Mouse (Mus musculus) heart, embryonic 11.5 days (tissue): ENCODE data around the gene Mknk2. TPM values are rescaled to one million over a fixed set of nuclear protein-coding genes. Genes with fewer than 3 reads are reported as not detected.
A peak's percentile ranks its signal among the peaks of the same experiment; 100 is the strongest.

Source experiments
- ATAC-seq: fragments of 200-750 bp; cut with Nextera tagmentation; replicated peaks from 2 replicates; pipeline ENCODE4 v1.8.0; 2017; ENCODE audit warnings: moderate library complexity; ENCODE audit not compliant: insufficient number of reproducible peaks, low FRiP score, low TSS enrichment
- H3K27ac ChIP-seq: fragments of 300-500 bp; sonication (generic); 2 replicates; pipeline ENCODE4 v1.5.1; 2014; ENCODE audit warnings: mild to moderate bottlenecking, low read depth, low read length
- H3K27me3 ChIP-seq: fragments of 300-500 bp; sonication (generic); 2 replicates; pipeline ENCODE4 v1.6.1; 2014; ENCODE audit warnings: mild to moderate bottlenecking, low read length, mixed read lengths; ENCODE audit not compliant: control insufficient read depth, insufficient read depth
- H3K36me3 ChIP-seq: fragments of 300-500 bp; sonication (generic); 2 replicates; pipeline ENCODE4 v1.6.1; 2014; ENCODE audit warnings: mild to moderate bottlenecking, low read length, moderate library complexity, mixed read lengths; ENCODE audit not compliant: control insufficient read depth, insufficient read depth
- H3K4me1 ChIP-seq: fragments of 300-500 bp; sonication (generic); 2 replicates; pipeline ENCODE4 v1.6.1; 2014; ENCODE audit warnings: low read length; ENCODE audit not compliant: control insufficient read depth, insufficient read depth
- H3K4me2 ChIP-seq: fragments of 300-500 bp; sonication (generic); 2 replicates; pipeline ENCODE4 v1.6.1; 2014; ENCODE audit warnings: mild to moderate bottlenecking, moderate library complexity
- H3K4me3 ChIP-seq: fragments of 300-500 bp; sonication (generic); 2 replicates; pipeline ENCODE4 v1.5.1; 2014; ENCODE audit warnings: low read depth, low read length
- H3K9ac ChIP-seq: fragments of 300-500 bp; sonication (generic); 2 replicates; pipeline ENCODE4 v1.6.1; 2014; ENCODE audit warnings: mild to moderate bottlenecking, low read depth, low read length, moderate library complexity
- H3K9me3 ChIP-seq: fragments of 300-500 bp; sonication (generic); replicated peaks from 2 replicates; pipeline ENCODE4 v1.6.1; 2016; ENCODE audit warnings: low read length; ENCODE audit not compliant: control insufficient read depth
- WGBS: fragments of 180-500 bp; shearing (Covaris S2); extraction: QIAGEN DNeasy Blood & Tissue Kit; methylation state at CpG from one replicate; pipeline ENCODE4 v1.1.7; 2014; ENCODE audit not compliant: insufficient replicate concordance; 5-methylcytosine and 5-hydroxymethylcytosine counted together
- polyA plus RNA-seq: library from polyadenylated mRNA; unstranded; fragments of >200 nt; fragmentation: Nextera tagmentation; extraction: Ambion mirVana; gene quantifications from 2 replicates; pipeline ENCODE4 v1.2.1, GENCODE M21; 2014

Mknk2 gene
- polyA plus RNA-seq, 1 experiment from 2014 or later, result 62.1 TPM

DNA sequence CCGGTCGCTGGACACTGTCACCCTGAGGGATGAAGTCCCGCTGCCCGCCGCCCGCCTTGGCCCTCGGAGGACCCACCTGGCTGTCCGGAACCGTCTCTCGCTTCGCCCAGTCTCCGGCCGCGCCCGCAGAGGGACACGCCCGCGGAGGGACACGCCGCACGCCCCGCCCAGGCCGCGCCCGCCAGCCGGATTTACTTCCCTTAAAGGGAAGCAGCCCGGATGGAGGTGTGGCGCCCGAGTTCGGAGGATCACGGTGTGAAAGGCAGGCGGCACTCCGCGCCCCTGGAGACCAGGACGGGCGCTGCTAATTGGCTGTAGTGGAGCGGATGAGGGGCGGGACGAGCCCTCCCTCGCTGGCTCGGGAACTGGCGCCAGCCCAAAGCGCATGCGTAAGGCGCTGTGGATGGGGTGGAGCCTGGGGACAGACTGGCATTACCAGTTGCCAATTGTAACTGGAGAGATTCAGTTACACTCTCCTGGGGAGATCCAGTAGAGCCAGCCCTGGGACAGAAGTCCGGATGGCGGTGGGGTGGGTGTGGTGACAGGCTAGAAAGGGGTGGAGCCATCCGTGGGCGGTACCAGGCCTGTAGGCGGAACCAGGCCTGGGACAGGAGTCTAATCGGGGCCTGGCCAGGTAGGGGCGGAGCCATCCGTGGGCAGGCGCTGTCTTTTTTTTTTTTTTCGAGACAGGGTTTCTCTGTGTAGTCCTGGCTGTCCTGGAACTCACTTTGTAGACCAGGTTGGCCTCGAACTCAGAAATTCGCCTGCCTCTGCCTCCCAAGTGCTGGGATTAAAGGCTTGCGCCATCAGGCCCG, 24.0 kb upstream of the Mknk2 start, which contains the start of the genes Mob3a and Izumo4:
TSS of gene Mob3a (minus strand) at position 257 of the 815 bp plus-strand sequence.
TSS of gene Izumo4 (plus strand) at position 464 of the 815 bp plus-strand sequence.
- no peaks in the 10 kb centered on the region for H3K27me3 ChIP-seq
- WGBS, result under 1% methylated on average over 59 of the region's 59 CpGs
- peak; percentile 87 for ATAC-seq
- H3K4me3 ChIP-seq, result peak within 1 kb of the TSS; percentile 61
- peak within 1 kb of the TSS; percentile 68 for H3K9ac ChIP-seq
- H3K4me1 ChIP-seq, result peaks cover 39% of the 10 kb centered on the region
- H3K27ac ChIP-seq, result peak within 1 kb of the TSS; percentile 83
- no peaks in the 10 kb centered on the region; the same call in 1 of the 2 replicates for H3K36me3 ChIP-seq
- H3K9me3 ChIP-seq, result no peaks in the 10 kb centered on the region
- H3K4me2 ChIP-seq, result peak within 1 kb of the TSS; percentile 95

DNA sequence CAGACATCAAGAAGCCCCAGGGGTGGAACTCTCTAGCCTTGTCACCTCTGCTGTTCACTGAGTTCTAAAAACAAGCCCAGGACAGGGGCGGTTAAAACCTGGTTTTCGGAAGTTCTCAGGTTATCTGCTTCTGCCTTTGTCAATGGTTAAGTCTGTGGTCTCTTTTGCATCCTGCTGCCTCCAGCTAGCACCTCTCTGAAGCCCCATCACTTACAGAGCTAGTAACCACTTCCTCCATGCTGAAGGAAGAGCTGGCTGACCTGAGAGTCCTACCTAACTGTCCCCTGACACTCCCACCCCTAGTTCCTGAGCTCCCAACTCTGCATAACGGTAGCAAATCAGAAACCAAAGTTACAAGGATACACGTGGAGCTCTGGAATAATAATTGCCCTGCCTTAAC, 22.8 kb upstream of the Mknk2 start:
- Histone ChIP-seq H3K27ac (no peak overlapping the region), H3K9me3 (no peaks in the 10 kb centered on the region), H3K27me3 (no peaks in the 10 kb centered on the region), H3K4me2 (peak overlapping the region; percentile 95), H3K9ac (peak overlapping the region; percentile 65), H3K4me1 (peaks cover 45% of the 10 kb centered on the region), H3K36me3 (no peaks in the 10 kb centered on the region), H3K4me3 (peak overlapping the region; percentile 61)
- 41% methylated on average over 4 of the region's 4 CpGs for WGBS
- ATAC-seq, result no peak

DNA sequence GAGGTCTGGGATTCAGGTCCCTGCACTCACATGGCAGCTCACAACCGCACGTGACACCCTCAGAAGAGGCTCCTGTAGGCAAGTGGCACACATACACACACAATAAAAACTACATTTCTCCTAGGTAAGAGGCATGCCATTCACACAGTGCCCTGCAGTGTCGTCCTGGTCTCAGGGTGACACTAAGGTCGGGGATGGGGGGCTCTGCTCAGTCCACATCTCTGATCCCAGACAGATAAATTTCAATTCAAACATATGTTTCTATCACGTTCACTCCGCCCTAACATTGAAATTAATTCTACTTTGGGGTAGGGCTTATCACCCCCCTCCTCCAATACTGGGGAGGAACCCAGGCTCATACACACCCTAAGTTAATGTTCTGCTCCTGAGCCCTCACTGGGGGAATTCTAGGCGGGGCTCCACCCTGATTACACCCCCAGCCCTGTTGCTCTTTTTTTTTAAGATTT, 22.2 kb upstream of the Mknk2 start:
- H3K9ac ChIP-seq, result peak overlapping the region; percentile 17; the same call in 1 of the 2 replicates
- no peaks in the 10 kb centered on the region for H3K27me3 ChIP-seq
- peaks cover 47% of the 10 kb centered on the region for H3K4me1 ChIP-seq
- H3K4me2 ChIP-seq, result peak overlapping the region; percentile 95
- no peaks in the 10 kb centered on the region for H3K36me3 ChIP-seq
- H3K27ac ChIP-seq, result no peak overlapping the region
- WGBS, result 82% methylated on average over 7 of the region's 7 CpGs
- H3K4me3 ChIP-seq, result 0 out of 2 replicates have a peak overlapping the region, but pooled peaks have one; percentile 61
- no peaks in the 10 kb centered on the region for H3K9me3 ChIP-seq
- ATAC-seq, result no peak

DNA sequence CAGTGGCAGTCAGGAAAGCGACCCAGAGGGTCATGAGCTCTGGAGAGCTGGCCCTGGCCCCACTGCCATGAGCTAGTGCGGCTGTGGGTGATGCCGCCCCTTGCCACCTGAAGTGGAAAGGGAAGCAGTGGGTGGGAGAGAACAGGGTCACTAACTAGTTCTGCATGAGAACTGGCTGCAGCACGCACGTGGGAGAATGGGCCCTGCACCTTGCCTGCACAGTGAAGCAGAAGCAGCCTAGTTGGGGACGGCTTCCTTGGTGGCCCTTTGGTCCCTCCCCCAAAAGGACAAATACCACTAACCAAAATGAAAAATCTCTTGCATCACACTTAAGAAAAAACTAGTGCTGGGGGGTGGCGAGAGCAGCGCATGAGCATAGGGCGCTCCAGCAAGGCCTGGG, 20.7 kb upstream of the Mknk2 start:
- WGBS, result 90% methylated on average over 9 of the region's 9 CpGs
- no peaks in the 10 kb centered on the region for H3K27me3 ChIP-seq
- ATAC-seq, result no peak
- peak overlapping the region; percentile 48 for H3K4me2 ChIP-seq
- H3K36me3 ChIP-seq, result 0 out of 2 replicates have a peak, but pooled peaks cover 5% of the 10 kb centered on the region
- H3K4me1 ChIP-seq, result peaks cover 46% of the 10 kb centered on the region
- peak overlapping the region; percentile 63; the same call in 1 of the 2 replicates for H3K27ac ChIP-seq
- no peak overlapping the region for H3K9ac ChIP-seq
- 0 out of 2 replicates have a peak overlapping the region, but pooled peaks have one; percentile 9 for H3K4me3 ChIP-seq
- H3K9me3 ChIP-seq, result no peaks in the 10 kb centered on the region

DNA sequence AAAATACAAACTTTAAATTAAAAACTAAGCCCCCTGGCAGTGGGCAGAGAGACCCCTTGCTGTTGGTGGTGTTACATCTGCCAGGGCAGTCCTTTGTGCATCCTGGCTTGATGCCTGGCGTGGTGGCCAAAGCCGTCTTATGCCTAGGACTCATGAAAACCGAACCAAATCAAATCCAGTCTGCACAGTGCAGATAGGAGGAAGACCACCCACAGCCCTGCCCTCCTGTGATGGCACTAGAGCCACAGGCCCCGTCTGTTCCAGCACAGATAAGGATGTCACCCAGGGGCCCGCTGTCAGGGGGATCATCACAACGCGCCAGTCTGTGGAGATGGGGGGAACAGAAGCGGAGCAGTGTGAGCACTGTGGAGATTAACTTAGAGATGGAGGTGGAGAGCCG, 19.9 kb upstream of the Mknk2 start:
- Histone ChIP-seq H3K27ac (peak overlapping the region; percentile 63; the same call in 1 of the 2 replicates), H3K9ac (no peak overlapping the region), H3K27me3 (no peaks in the 10 kb centered on the region), H3K4me1 (peaks cover 41% of the 10 kb centered on the region), H3K4me3 (no peak overlapping the region), H3K9me3 (no peaks in the 10 kb centered on the region), H3K4me2 (peak overlapping the region; percentile 48; the same call in 1 of the 2 replicates), H3K36me3 (0 out of 2 replicates have a peak, but pooled peaks cover 5% of the 10 kb centered on the region)
- peak; percentile 24; the same call in 1 of the 2 replicates for ATAC-seq
- WGBS, result 57% methylated on average over 9 of the region's 9 CpGs

DNA sequence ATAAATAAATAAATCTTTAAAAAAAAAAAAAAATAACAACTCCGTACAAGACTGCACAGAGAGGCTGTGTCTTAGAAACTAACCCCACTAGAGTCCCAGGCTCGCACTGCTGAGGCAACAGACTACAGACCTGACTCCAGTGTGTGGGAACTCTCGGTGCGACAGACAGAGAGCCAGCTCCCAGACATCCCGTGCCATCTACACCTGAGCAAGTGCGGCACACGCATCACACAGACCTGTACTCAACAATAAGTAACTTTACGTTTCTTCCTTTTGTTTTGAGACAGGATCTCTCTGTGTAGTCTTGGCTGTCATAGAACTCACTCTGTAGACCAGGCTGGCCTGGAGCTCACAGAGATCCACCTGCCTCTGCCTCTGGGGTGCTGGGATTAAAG, 19.5 kb upstream of the Mknk2 start:
- Histone ChIP-seq H3K4me3 (no peak overlapping the region), H3K27me3 (no peaks in the 10 kb centered on the region), H3K27ac (no peak overlapping the region), H3K9me3 (no peaks in the 10 kb centered on the region), H3K9ac (no peak overlapping the region), H3K4me2 (peak overlapping the region; percentile 16; the same call in 1 of the 2 replicates), H3K36me3 (0 out of 2 replicates have a peak, but pooled peaks cover 5% of the 10 kb centered on the region), H3K4me1 (peaks cover 41% of the 10 kb centered on the region)
- ATAC-seq, result no peak
- WGBS, result 90% methylated on average over 8 of the region's 8 CpGs

DNA sequence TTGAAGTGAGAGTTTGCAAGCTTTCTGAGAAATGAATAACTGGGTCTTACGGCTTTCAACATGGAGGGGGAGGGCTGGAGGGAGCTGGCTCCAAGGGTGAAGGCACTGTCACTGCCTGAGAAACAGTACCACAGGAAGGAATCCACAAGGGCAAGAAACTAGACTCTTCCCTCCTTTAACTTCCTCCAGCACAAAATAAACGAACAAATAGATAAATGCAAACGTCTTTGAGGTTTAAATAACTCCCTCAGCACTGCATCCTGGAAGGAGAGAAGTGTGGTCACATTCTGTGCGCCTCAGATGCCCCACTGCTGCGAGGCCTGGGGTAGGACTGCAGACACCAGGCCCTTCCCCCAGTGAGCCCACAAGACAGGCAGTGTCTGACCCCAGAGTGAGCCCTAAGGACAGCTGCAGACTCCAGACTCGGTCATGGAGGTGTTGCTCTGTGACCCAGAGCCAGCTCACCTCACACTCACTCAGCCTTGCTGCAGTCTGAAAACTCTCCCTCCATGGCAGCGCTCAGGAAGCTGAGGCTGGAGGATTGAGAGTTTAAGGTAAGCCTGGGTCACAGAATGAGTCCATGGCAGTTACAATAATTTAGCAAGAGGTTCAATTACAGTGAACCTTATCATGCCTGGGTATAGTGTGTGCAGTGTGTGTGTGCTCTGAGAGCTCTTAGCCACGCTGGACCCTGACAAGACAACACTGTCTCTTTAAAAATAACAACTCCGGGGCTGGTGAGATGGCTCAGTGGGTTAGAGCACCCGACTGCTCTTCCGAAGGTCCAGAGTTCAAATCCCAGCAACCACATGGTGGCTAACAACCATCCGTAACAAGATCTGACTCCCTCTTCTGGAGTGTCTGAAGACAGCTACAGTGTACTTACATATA, 18.8 kb upstream of the Mknk2 start:
- 60% methylated on average over 11 of the region's 12 CpGs for WGBS
- H3K36me3 ChIP-seq, result 0 out of 2 replicates have a peak, but pooled peaks cover 5% of the 10 kb centered on the region
- peaks cover 41% of the 10 kb centered on the region for H3K4me1 ChIP-seq
- ATAC-seq, result no peak
- H3K9me3 ChIP-seq, result no peaks in the 10 kb centered on the region
- H3K4me3 ChIP-seq, result no peak overlapping the region
- H3K4me2 ChIP-seq, result no peak overlapping the region
- no peak overlapping the region for H3K9ac ChIP-seq
- no peak overlapping the region; the same call in 1 of the 2 replicates for H3K27ac ChIP-seq
- no peaks in the 10 kb centered on the region for H3K27me3 ChIP-seq
